Mouse (Mus musculus): Measurements from ENCODE around the gene Gemin6. TPM values are rescaled to one million over a fixed set of nuclear protein-coding genes. Genes with fewer than 3 reads are reported as not detected.
"Not testable (repeated sequence)": the region's sequence is repeated elsewhere in the genome, so short reads cannot be mapped to it uniquely, and the experiment has no call there.

The Gemin6 gene
- polyA plus RNA-seq, 1 experiment from 2014 or later = 19.4 TPM

DNA sequence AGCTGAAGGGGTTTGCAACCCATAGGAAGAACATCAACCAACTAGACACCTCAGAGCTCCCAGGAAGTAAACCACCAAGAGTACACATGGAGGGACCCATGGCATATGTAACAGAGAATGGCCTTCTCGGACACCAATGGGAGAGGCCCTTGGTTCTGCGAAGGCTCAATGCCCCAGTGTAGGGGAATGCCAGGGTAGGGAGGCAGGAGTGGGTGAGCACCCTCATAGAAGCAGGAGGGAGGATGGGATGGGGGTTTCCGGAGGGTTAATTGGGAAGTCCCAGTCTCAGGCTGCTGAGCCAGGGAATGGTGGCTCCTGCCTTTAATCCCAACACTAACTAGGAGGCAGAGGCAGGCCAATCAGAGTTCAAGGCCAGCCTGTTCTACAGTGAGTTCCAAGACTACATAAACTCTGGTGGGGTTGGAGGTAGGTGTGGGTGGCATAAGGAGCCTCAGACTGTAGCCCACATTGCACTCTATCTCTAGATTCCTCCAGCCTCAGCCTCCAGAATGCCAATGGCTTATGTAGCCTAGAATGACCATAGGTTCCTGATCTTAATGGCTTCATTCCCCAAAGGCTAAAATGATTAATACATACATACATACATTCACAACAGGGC lies 25.0 kb upstream of the Gemin6 start:
- ATAC-seq (ENCODE audit: low FRiP score) (0 out of 2 replicates have a peak, but pooled peaks have one; percentile 21), DNase-seq (ENCODE audit: low spot score) (no peak)
- Histone ChIP-seq H3K4me2 (replicated peaks) (no peak overlapping the region), H3K27me3 (ENCODE audit: control insufficient read depth, insufficient read depth, low read length) (no peaks in the 10 kb centered on the region), H3K9me3 (ENCODE audit: control insufficient read depth, low read length) (no peaks in the 10 kb centered on the region), H3K4me3 (replicated peaks; ENCODE audit: low read length) (no peak overlapping the region), H3K36me3 (replicated peaks; ENCODE audit: control insufficient read depth, insufficient read depth) (peaks cover 85% of the 10 kb centered on the region), H3K4me1 (replicated peaks; ENCODE audit: control insufficient read depth, insufficient read depth, low read length) (no peaks in the 10 kb centered on the region; the same call in 1 of the 2 replicates), H3K9ac (no peak overlapping the region), H3K27ac (no peak overlapping the region)
- 95% methylated on average over 3 of the region's 3 CpGs for WGBS

DNA sequence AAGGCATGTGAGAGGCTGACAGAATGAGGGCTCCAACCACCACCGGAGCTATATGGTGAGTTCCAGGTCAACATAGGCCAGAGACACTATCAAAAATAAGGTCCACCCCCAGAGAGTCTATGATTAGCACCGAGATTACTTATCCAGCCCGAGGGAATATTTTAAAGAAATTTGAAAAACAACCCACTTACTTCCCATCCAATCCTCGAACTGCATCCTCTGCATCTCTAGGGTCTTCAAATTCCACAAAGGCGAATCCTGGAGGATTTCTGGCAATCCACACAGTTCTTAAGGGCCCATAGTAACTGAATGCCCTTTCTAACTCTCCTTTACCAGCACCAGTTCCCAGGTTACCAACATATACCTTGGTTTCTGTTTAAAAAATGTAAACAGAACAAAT lies 18.6 kb upstream of the Gemin6 start:
- H3K4me2 ChIP-seq (replicated peaks) = peak overlapping the region; percentile 98
- ATAC-seq (ENCODE audit: low FRiP score) = no peak

DNA sequence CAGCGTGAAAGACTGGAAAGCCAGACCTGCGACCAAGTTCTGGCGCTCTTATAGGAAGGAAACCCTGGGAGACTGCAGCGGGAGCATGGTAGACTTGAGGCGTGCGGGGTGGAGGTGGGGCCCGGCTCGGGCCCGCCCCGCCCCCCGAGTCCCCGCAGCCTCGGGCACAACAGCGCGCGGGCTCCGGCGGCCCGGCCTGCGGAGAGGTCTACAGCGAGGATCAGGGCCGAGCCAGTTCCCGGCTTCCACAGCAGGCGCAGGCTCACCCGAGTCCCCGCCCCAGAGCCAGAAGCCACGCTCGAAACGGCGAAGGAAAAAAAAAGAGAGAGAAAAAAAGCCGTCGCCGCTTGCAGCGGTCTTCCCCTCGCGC lies 18.0 kb upstream of the Gemin6 start:
- Histone ChIP-seq H3K4me3 (replicated peaks; ENCODE audit: low read length) (peak overlapping the region; percentile 91), H3K27me3 (ENCODE audit: control insufficient read depth, insufficient read depth, low read length) (no peaks in the 10 kb centered on the region), H3K9ac (peak overlapping the region; percentile 99), H3K4me2 (replicated peaks) (peak overlapping the region; percentile 98), H3K27ac (peak overlapping the region; percentile 100), H3K36me3 (replicated peaks; ENCODE audit: control insufficient read depth, insufficient read depth) (peaks cover 40% of the 10 kb centered on the region), H3K9me3 (ENCODE audit: control insufficient read depth, low read length) (no peaks in the 10 kb centered on the region), H3K4me1 (replicated peaks; ENCODE audit: control insufficient read depth, insufficient read depth, low read length) (peaks cover 16% of the 10 kb centered on the region)
- ATAC-seq (ENCODE audit: low FRiP score) (peak; percentile 68), DNase-seq (ENCODE audit: low spot score) (peak; percentile 48)
- under 1% methylated on average over 36 of the region's 36 CpGs for WGBS

More for the DNA sequence above, 18.6 kb upstream of the Gemin6 start:
- WGBS = 30% methylated on average over 5 of the region's 5 CpGs
- Histone ChIP-seq H3K4me3 (replicated peaks; ENCODE audit: low read length) (peak overlapping the region; percentile 91), H3K9ac (peak overlapping the region; percentile 99), H3K4me1 (replicated peaks; ENCODE audit: control insufficient read depth, insufficient read depth, low read length) (peaks cover 16% of the 10 kb centered on the region), H3K36me3 (replicated peaks; ENCODE audit: control insufficient read depth, insufficient read depth) (peaks cover 45% of the 10 kb centered on the region), H3K27me3 (ENCODE audit: control insufficient read depth, insufficient read depth, low read length) (no peaks in the 10 kb centered on the region), H3K27ac (peak overlapping the region; percentile 100), H3K9me3 (ENCODE audit: control insufficient read depth, low read length) (no peaks in the 10 kb centered on the region)
- no peak for DNase-seq (ENCODE audit: low spot score)

DNA sequence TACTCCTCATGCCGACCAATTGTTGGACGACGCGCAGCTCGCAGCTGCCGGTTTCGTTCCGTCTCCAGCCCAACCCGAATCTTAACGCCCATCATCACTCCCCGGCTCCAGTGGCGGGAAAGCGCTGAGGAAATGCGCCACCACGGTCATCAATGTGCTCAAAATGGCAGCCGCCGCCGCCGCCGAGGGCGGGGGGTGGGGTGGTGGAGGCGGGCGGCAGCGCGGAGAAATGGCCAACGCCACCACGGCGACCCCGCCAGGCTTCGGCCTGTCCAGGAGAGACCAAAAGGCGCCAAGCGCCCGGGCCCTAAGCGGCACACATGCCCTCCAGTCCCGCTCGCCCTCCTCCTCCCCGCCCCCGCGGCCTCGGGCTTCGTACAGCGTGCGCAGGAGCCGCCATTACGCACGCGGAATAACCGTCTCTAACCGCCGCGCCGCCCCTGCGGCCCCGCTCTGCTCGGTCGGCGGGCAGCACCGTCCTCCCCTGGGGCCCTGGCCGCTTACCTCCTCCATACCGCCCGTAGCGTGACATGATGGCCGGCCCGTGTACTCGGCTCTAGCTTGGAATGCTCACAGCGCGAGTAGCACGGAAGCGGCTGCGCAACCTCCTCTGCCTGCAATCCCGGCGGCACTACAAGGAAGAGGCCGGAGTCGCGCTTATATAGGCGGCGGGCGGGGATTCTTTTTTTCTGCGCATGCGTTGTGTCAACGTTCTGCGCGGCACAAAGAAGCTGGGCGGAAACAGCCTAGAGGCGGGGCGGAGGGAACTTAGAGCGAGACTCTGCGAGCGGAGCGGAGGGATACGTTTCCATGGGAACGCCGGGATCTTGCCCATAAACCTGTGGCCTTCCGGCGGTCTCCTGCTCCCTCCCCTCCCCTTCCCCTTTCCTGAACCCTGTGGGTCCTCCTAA lies 17.3 kb upstream of the Gemin6 start, which contains the start of the genes Srsf7 and Ttc39d:
TSS of gene Srsf7 (minus strand) at position 637 of the 911 bp plus-strand sequence.
TSS of gene Ttc39d (plus strand) at position 790 of the 911 bp plus-strand sequence.
- peaks cover 16% of the 10 kb centered on the region for H3K4me1 ChIP-seq (replicated peaks; ENCODE audit: control insufficient read depth, insufficient read depth, low read length)
- peak within 1 kb of the TSS; percentile 98 for H3K4me2 ChIP-seq (replicated peaks)
- peaks cover 33% of the 10 kb centered on the region for H3K36me3 ChIP-seq (replicated peaks; ENCODE audit: control insufficient read depth, insufficient read depth)
- peak within 1 kb of the TSS; percentile 100 for H3K27ac ChIP-seq
- H3K9ac ChIP-seq = peak within 1 kb of the TSS; percentile 99
- no peaks in the 10 kb centered on the region for H3K9me3 ChIP-seq (ENCODE audit: control insufficient read depth, low read length)
- ATAC-seq (ENCODE audit: low FRiP score) (peak; percentile 93), DNase-seq (ENCODE audit: low spot score) (peak; percentile 99)
- no peaks in the 10 kb centered on the region for H3K27me3 ChIP-seq (ENCODE audit: control insufficient read depth, insufficient read depth, low read length)
- peak within 1 kb of the TSS; percentile 91 for H3K4me3 ChIP-seq (replicated peaks; ENCODE audit: low read length)
- WGBS = under 1% methylated on average over 89 of the region's 95 CpGs

DNA sequence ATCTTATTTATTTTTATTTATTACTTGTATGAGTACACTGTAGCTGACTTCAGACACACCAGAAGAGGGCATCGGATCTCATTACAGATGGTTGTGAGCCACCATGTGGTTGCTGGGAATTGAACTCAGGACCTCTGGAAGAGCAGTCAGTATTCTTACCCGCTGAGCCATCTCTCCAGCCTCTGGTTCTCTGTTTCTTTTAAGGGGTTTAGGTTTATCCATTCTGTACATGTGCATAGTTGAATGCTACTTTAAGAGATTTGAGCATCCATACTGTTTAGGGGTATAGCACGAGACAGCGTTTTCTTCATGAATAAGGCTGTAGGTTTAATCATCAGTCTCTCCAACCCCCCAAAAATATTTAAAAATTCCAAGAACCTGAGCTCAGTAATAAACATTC lies 10.2 kb upstream of the Gemin6 start:
- ATAC-seq (ENCODE audit: low FRiP score) = not testable (repeated sequence)

DNA sequence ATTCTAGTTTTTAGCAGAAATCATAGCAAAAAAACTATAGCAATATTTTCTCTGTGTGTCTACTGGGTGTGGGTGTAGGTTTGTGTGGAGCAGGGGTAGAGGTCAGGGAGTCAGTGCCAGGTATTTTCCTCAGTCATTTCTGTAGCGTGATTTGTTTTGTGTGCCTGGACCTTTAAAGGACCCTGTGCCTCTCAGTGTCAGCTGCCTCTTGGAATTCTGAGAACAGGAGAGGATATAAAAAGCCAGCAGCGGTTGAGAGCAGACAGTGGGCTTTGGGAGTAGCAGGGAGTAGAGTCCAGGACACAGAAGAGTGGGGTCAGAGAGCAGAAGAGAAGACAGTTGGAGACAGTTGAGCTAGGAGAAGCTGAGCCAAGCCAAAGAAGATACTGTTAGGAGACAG lies 4.1 kb upstream of the Gemin6 start:
- Histone ChIP-seq H3K9me3 (ENCODE audit: control insufficient read depth, low read length) (no peaks in the 10 kb centered on the region), H3K36me3 (replicated peaks; ENCODE audit: control insufficient read depth, insufficient read depth) (no peaks in the 10 kb centered on the region), H3K9ac (no peak overlapping the region), H3K4me1 (replicated peaks; ENCODE audit: control insufficient read depth, insufficient read depth, low read length) (0 out of 2 replicates have a peak, but pooled peaks cover 8% of the 10 kb centered on the region), H3K4me3 (replicated peaks; ENCODE audit: low read length) (no peak overlapping the region), H3K4me2 (replicated peaks) (no peak overlapping the region), H3K27ac (no peak overlapping the region), H3K27me3 (ENCODE audit: control insufficient read depth, insufficient read depth, low read length) (no peaks in the 10 kb centered on the region)
- DNase-seq (ENCODE audit: low spot score) (no peak), ATAC-seq (ENCODE audit: low FRiP score) (no peak)
- WGBS = 81% methylated on average over 2 of the region's 2 CpGs

More for the DNA sequence above, 10.2 kb upstream of the Gemin6 start:
- not testable (repeated sequence) for H3K4me2 ChIP-seq (replicated peaks); H3K9ac ChIP-seq; H3K27ac ChIP-seq; H3K36me3 ChIP-seq (replicated peaks; ENCODE audit: control insufficient read depth, insufficient read depth); H3K4me1 ChIP-seq (replicated peaks; ENCODE audit: control insufficient read depth, insufficient read depth, low read length); H3K9me3 ChIP-seq (ENCODE audit: control insufficient read depth, low read length); DNase-seq (ENCODE audit: low spot score); H3K4me3 ChIP-seq (replicated peaks; ENCODE audit: low read length); H3K27me3 ChIP-seq (ENCODE audit: control insufficient read depth, insufficient read depth, low read length)
- 89% methylated on average over 4 of the region's 4 CpGs for WGBS

DNA sequence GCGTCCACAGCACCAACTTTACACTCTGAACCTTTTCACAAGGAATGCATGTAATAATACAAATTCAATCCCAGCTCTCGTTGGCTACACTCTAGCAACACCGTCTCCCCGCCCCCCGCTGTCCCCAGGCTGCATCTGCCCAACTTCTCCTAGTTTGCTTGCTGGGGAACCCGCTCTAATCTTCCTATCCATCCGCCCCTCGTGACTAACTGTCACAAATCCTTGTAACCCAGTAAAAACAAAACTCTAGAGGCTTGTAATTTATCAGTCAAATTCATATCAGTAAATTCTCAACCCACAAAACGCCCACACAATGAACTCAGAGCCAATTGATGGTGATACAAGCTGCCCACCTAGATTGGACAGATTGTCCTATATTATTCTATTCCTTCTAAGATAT lies 3.0 kb upstream of the Gemin6 start:
- H3K27ac ChIP-seq = no peak overlapping the region
- 0 out of 2 replicates have a peak, but pooled peaks cover 8% of the 10 kb centered on the region for H3K4me1 ChIP-seq (replicated peaks; ENCODE audit: control insufficient read depth, insufficient read depth, low read length)
- no peak overlapping the region for H3K4me2 ChIP-seq (replicated peaks)
- 75% methylated on average over 9 of the region's 9 CpGs for WGBS
- DNase-seq (ENCODE audit: low spot score) = no peak
- H3K36me3 ChIP-seq (replicated peaks; ENCODE audit: control insufficient read depth, insufficient read depth) = no peaks in the 10 kb centered on the region
- H3K9me3 ChIP-seq (ENCODE audit: control insufficient read depth, low read length) = no peaks in the 10 kb centered on the region
- ATAC-seq (ENCODE audit: low FRiP score) = no peak
- H3K4me3 ChIP-seq (replicated peaks; ENCODE audit: low read length) = no peak overlapping the region
- no peak overlapping the region for H3K9ac ChIP-seq
- H3K27me3 ChIP-seq (ENCODE audit: control insufficient read depth, insufficient read depth, low read length) = no peaks in the 10 kb centered on the region

DNA sequence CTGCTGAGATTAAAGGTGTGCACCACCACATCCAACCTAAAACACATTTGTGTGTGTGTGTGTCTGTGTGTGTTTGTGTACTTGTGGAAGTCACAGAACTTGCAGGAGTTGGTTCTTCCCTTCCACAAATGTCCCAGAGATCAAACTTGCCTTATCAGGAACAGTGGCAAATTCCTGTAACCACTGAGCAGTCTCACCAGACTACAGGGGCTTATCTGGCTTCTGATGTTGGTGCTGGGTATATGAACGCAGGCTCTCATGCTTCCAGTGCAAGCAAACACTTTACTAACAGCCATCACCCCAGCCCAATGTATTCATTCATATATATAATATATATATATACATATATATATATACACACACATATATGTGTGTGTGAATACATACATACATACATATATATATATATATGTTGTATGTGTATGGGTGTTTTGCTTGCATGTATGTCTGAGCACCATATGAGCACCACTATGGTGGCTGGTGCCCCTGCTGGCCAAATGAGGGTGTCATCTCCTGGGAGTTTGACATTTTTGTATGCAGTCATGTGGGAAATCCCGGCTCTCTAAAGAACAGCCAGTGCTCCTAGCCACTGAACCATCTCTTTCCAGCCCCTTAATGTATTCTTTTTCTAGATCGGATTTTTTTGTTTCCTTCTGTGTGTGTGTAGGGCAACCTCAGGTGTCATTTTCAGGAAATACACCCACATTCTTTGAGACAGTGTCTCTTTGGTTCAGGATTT lies 2.2 kb upstream of the Gemin6 start:
- Histone ChIP-seq H3K9me3 (ENCODE audit: control insufficient read depth, low read length) (no peaks in the 10 kb centered on the region), H3K4me2 (replicated peaks) (no peak overlapping the region), H3K4me3 (replicated peaks; ENCODE audit: low read length) (no peak overlapping the region), H3K9ac (no peak overlapping the region), H3K27ac (no peak overlapping the region), H3K4me1 (replicated peaks; ENCODE audit: control insufficient read depth, insufficient read depth, low read length) (0 out of 2 replicates have a peak, but pooled peaks cover 8% of the 10 kb centered on the region), H3K27me3 (ENCODE audit: control insufficient read depth, insufficient read depth, low read length) (no peaks in the 10 kb centered on the region), H3K36me3 (replicated peaks; ENCODE audit: control insufficient read depth, insufficient read depth) (no peaks in the 10 kb centered on the region)
- DNase-seq (ENCODE audit: low spot score) (no peak), ATAC-seq (ENCODE audit: low FRiP score) (no peak)
- WGBS = 77% methylated on average over 3 of the region's 3 CpGs

DNA sequence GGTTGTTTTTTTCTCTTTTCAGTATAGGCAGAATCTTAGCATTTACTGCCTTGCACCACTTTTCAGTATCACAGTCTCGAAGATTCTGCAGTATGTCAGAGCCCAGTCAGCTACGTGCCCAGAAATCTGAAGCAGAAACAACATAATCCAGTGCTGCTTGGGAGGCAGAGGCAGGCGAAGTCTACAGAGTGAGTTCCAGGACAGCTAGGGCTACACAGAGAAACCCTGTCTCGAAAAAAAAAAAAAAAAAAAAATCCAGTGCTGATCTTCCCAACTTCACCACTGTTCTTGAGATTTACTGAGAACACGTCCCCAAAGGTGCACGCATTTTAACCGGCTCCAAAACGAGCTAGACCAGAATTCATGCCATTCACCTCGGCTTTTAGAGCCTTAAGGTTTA lies 412 bp upstream of the Gemin6 start:
- H3K27me3 ChIP-seq (ENCODE audit: control insufficient read depth, insufficient read depth, low read length) = no peaks in the 10 kb centered on the region
- H3K4me2 ChIP-seq (replicated peaks) = peak overlapping the region; percentile 84
- H3K9me3 ChIP-seq (ENCODE audit: control insufficient read depth, low read length) = no peaks in the 10 kb centered on the region
- WGBS = 10% methylated on average over 9 of the region's 9 CpGs
- H3K4me1 ChIP-seq (replicated peaks; ENCODE audit: control insufficient read depth, insufficient read depth, low read length) = 0 out of 2 replicates have a peak, but pooled peaks cover 8% of the 10 kb centered on the region
- DNase-seq (ENCODE audit: low spot score) (no peak), ATAC-seq (ENCODE audit: low FRiP score) (peak; percentile 44)
- H3K4me3 ChIP-seq (replicated peaks; ENCODE audit: low read length) = peak overlapping the region; percentile 55
- peak overlapping the region; percentile 87 for H3K27ac ChIP-seq
- H3K9ac ChIP-seq = peak overlapping the region; percentile 60
- H3K36me3 ChIP-seq (replicated peaks; ENCODE audit: control insufficient read depth, insufficient read depth) = no peaks in the 10 kb centered on the region
